Mouse (Mus musculus) thymus, adult 18-20 months (tissue): ENCODE measurements around the gene Emilin3.
"Not testable (repeated sequence)": the region's sequence is repeated elsewhere in the genome, so short reads cannot be mapped to it uniquely, and the experiment has no call there.

Source experiments
- DNase-seq, 2 experiments: peaks; one replicate each; pipeline ENCODE4 v3.0.0; 2022; ENCODE audit warnings: mixed read lengths in 2 of 2

The Emilin3 gene

GRCm38 (mm10) chr2:160912231-160912671 is at the start of gene Emilin3:
TSS of gene Emilin3 (minus strand) at chr2:160912328.
- no peak for DNase-seq

- DNase-seq: no peak
Observed at GRCm38 (mm10) chr2:160960956-160961646, 49.0 kb upstream of the Emilin3 start.

- no peak for DNase-seq
Observed at GRCm38 (mm10) chr2:160959901-160960300, 47.8 kb upstream of the Emilin3 start.

GRCm38 (mm10) chr2:160958737-160959136 is 46.6 kb upstream of the Emilin3 start:
- no peak for DNase-seq

- not testable (repeated sequence) for DNase-seq
Observed at GRCm38 (mm10) chr2:160957801-160958200, 45.7 kb upstream of the Emilin3 start.

- DNase-seq: not testable (repeated sequence)
Observed at GRCm38 (mm10) chr2:160957307-160957706, 45.2 kb upstream of the Emilin3 start.

GRCm38 (mm10) chr2:160955331-160955730 is 43.2 kb upstream of the Emilin3 start:
- no peak for DNase-seq

GRCm38 (mm10) chr2:160954541-160954940 is 42.4 kb upstream of the Emilin3 start:
- no peak for DNase-seq

GRCm38 (mm10) chr2:160953131-160953873 is 41.2 kb upstream of the Emilin3 start:
- DNase-seq: no peak

GRCm38 (mm10) chr2:160951595-160951994 is 39.5 kb upstream of the Emilin3 start:
- no peak for DNase-seq

GRCm38 (mm10) chr2:160942443-160942842 is 30.3 kb upstream of the Emilin3 start:
- no peak for DNase-seq

- DNase-seq: no peak
Observed at GRCm38 (mm10) chr2:160940930-160941709, 29.0 kb upstream of the Emilin3 start.

- no peak for DNase-seq
Observed at GRCm38 (mm10) chr2:160934451-160934850, 22.3 kb upstream of the Emilin3 start.

GRCm38 (mm10) chr2:160933890-160934289 is 21.8 kb upstream of the Emilin3 start:
- no peak for DNase-seq

- DNase-seq: no peak
Observed at GRCm38 (mm10) chr2:160932981-160933380, 20.9 kb upstream of the Emilin3 start.

GRCm38 (mm10) chr2:160932325-160932724 is 20.2 kb upstream of the Emilin3 start:
- DNase-seq: no peak

- no peak for DNase-seq
Observed at GRCm38 (mm10) chr2:160931378-160931777, 19.2 kb upstream of the Emilin3 start.

GRCm38 (mm10) chr2:160925203-160925602 is 13.1 kb upstream of the Emilin3 start:
- DNase-seq: no peak

GRCm38 (mm10) chr2:160921285-160921684 is 9.2 kb upstream of the Emilin3 start:
- DNase-seq: no peak

GRCm38 (mm10) chr2:160918930-160919215 is 6.7 kb upstream of the Emilin3 start:
- DNase-seq: no peak

- DNase-seq: no peak
Observed at GRCm38 (mm10) chr2:160918154-160918929, 6.2 kb upstream of the Emilin3 start.

GRCm38 (mm10) chr2:160917313-160917712 is 5.2 kb upstream of the Emilin3 start:
- DNase-seq: no peak

GRCm38 (mm10) chr2:160916714-160917113 is 4.6 kb upstream of the Emilin3 start:
- DNase-seq: no peak
